Mouse (Mus musculus): ENCODE data around the gene Zfp687. TPM values are rescaled to one million over a fixed set of nuclear protein-coding genes. Genes with fewer than 3 reads are reported as not detected.

Zfp687 gene
- polyA plus RNA-seq, 1 experiment from 2014 or later: 28.1 TPM

DNA sequence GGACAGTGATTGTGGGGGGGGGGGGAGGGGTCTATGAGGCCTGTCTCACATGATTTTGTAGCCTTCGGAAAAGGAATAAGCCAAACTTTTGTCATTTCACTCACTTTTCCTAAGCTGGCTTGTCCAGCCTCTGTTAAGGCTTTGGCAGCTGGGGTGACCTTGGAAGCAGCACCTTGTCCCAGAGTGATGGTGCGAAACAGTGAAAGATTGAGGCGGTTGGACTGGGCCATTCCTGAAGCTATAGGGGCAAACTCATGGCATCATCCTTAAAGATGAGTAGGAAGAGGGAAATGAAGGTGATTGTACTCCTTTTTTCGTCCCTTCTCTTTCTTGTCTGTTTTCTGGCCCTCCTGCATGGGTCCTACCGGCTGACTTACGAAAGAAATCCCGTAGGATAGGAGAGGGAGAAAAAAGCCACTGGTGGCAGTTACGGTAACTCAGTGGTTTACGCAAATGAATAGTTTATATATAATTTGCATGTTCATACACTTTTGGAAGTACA, 41.2 kb downstream of the Zfp687 start:
- WGBS: 23% methylated on average over 9 of the region's 9 CpGs
- H3K27ac ChIP-seq: peak overlapping the region; percentile 96

DNA sequence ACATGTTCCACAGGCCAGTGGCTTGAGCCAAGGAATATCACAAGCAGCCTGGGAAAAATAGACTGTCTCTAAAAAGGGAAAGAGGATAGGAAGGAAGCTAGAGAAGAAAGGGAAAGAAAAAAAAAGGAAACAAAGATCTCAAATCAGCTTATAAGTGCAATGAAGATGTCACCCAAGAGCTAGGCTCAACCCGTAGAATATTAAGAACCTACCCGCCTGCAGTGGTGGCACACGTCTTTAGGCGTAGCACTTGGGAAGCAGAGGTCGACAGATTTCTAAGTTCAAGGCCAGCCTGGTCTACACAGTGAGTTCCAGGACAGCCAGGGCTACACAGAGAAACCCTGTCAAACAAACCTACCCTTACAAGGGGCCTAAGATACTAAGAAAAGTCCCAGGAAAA, 41.6 kb downstream of the Zfp687 start:
- H3K36me3 ChIP-seq: peaks cover 12% of the 10 kb centered on the region
- H3K4me1 ChIP-seq: peaks cover 12% of the 10 kb centered on the region
- H3K9me3 ChIP-seq: no peaks in the 10 kb centered on the region
- peak overlapping the region; percentile 95 for H3K4me3 ChIP-seq
- H3K27ac ChIP-seq: peak overlapping the region; percentile 96; the same call in 1 of the 2 replicates
- DNase-seq (ENCODE audit: low spot score): no peak
- no peaks in the 10 kb centered on the region for H3K27me3 ChIP-seq (ENCODE audit: insufficient read depth, poor library complexity, severe bottlenecking)
- 88% methylated on average over 5 of the region's 5 CpGs for WGBS

More for the DNA sequence above, 41.2 kb downstream of the Zfp687 start:
- H3K9me3 ChIP-seq: no peaks in the 10 kb centered on the region
- no peaks in the 10 kb centered on the region for H3K27me3 ChIP-seq (ENCODE audit: insufficient read depth, poor library complexity, severe bottlenecking)
- peaks cover 12% of the 10 kb centered on the region for H3K4me1 ChIP-seq
- peak overlapping the region; percentile 95 for H3K4me3 ChIP-seq
- peaks cover 12% of the 10 kb centered on the region for H3K36me3 ChIP-seq
- no peak for DNase-seq (ENCODE audit: low spot score)

DNA sequence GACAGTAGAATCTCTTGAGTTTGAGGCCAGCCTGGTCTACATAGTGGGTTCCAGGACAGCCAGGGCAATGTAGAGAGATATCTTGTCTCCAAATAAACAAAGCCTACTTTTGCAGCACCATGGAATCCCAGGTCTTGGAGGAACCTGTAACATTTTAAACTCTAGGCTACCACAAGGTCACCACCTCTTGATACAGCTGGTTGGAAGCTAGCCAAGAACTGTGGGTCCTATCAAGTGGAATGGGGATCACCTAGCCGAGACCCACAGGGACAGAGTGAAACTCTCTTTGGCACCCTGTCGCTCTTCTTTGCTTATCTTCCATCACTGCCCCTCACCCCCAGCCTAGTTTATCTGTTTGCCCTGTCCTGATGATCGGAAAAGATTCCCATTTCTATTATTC, 42.7 kb downstream of the Zfp687 start:
- 68% methylated on average over 3 of the region's 3 CpGs for WGBS
- H3K27ac ChIP-seq: no peak overlapping the region
- no peaks in the 10 kb centered on the region for H3K27me3 ChIP-seq (ENCODE audit: insufficient read depth, poor library complexity, severe bottlenecking)
- H3K36me3 ChIP-seq: peaks cover 7% of the 10 kb centered on the region
- no peak overlapping the region for H3K4me3 ChIP-seq
- peaks cover 12% of the 10 kb centered on the region for H3K4me1 ChIP-seq
- H3K9me3 ChIP-seq: no peaks in the 10 kb centered on the region
- no peak for DNase-seq (ENCODE audit: low spot score)

DNA sequence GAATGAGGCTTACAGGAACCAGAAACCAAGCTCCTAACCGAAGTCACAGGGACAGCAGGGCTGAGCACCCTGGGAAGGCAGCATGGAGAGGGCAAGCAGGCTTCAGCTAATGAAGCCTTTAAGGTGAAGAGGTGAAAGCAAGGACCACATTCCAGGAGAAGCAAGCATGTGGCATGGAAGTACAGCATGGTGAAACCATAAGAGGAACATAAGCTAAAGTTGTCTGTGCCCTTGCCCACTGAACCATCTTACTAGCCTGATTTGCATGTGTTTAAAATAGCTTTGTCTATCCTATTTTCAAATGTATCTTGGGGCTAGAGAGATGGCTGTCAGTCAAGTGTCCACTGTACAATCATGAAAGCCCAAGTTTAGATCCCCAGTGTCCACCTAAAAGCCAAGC, 49.4 kb downstream of the Zfp687 start:
- Histone ChIP-seq H3K4me1 (no peaks in the 10 kb centered on the region), H3K27ac (no peak overlapping the region), H3K9me3 (no peaks in the 10 kb centered on the region), H3K27me3 (ENCODE audit: insufficient read depth, poor library complexity, severe bottlenecking) (no peaks in the 10 kb centered on the region), H3K4me3 (no peak overlapping the region), H3K36me3 (no peaks in the 10 kb centered on the region)
- no peak for DNase-seq (ENCODE audit: low spot score)
- WGBS: 59% methylated on average over 1 of the region's 1 CpGs

DNA sequence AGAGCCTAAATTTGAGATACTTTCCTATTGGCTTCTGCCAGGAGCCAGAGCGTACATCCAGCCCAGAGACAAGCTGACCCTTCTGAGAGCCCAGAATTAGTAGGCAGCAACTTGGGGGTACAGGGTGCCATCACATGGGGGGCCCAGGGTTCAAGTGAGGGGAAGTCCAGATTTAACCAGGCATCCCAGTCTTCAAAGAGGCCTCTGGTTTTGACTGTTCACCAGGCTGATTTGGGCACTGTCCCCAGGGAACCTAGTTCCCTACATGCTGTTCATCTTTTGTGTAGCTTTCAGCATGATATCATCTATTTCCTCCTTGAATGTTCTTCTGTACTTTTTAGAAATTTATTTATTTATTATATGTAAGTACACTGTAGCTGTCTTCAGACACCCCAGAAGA, 50.3 kb downstream of the Zfp687 start:
- H3K9me3 ChIP-seq: no peaks in the 10 kb centered on the region
- no peak overlapping the region for H3K27ac ChIP-seq
- WGBS: 88% methylated on average over 1 of the region's 1 CpGs
- no peak overlapping the region for H3K4me3 ChIP-seq
- peaks cover under 1% of the 10 kb centered on the region for H3K4me1 ChIP-seq
- no peaks in the 10 kb centered on the region for H3K27me3 ChIP-seq (ENCODE audit: insufficient read depth, poor library complexity, severe bottlenecking)
- DNase-seq (ENCODE audit: low spot score): no peak
- no peaks in the 10 kb centered on the region for H3K36me3 ChIP-seq

DNA sequence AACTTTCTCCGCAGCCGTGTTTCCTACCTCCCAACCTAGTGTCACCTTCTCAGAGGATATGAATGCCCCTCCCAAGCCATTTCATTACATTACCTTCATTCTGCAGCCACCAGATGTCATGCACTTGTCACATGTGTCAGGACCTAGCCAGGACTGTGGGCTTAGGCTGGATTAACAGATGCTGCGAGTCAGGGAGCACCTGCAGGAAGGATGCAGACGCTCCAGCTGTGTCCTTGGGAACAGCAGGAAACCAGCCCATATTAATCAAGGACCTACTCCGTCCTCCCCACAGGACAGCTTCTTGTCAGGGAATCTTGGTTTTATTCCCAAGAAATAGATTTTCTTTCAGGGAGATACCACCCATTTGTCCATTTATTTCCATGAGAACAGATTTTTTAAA, 54.9 kb downstream of the Zfp687 start:
- peaks cover 36% of the 10 kb centered on the region for H3K36me3 ChIP-seq
- DNase-seq (ENCODE audit: low spot score): no peak
- H3K4me1 ChIP-seq: peaks cover 18% of the 10 kb centered on the region
- no peak overlapping the region for H3K27ac ChIP-seq
- no peaks in the 10 kb centered on the region for H3K27me3 ChIP-seq (ENCODE audit: insufficient read depth, poor library complexity, severe bottlenecking)
- no peak overlapping the region for H3K4me3 ChIP-seq
- no peaks in the 10 kb centered on the region for H3K9me3 ChIP-seq
- WGBS: 50% methylated on average over 5 of the region's 5 CpGs

DNA sequence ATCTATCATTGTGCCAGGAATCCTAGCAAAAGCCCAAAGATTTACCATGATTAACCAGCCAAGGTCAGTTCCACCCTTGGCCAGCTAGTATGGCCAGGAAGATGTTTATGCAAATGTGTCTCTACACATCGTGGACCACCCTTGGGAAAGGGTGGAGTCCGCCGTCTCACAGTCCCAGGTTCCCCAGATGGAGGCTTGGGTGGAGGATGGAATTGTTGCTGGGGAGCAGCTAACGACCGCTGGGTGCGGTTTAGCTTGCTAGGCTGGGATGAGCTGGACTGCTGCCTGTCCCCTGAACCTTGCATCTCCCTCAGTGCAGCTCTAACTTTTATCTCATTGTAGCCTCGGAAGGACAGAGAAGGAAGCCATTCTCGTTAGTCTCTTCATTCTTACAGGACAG, 55.4 kb downstream of the Zfp687 start:
- no peaks in the 10 kb centered on the region for H3K27me3 ChIP-seq (ENCODE audit: insufficient read depth, poor library complexity, severe bottlenecking)
- WGBS: 48% methylated on average over 8 of the region's 8 CpGs
- H3K9me3 ChIP-seq: no peaks in the 10 kb centered on the region
- no peak overlapping the region for H3K27ac ChIP-seq
- H3K4me1 ChIP-seq: peaks cover 22% of the 10 kb centered on the region
- no peak for DNase-seq (ENCODE audit: low spot score)
- peaks cover 38% of the 10 kb centered on the region for H3K36me3 ChIP-seq
- H3K4me3 ChIP-seq: no peak overlapping the region

DNA sequence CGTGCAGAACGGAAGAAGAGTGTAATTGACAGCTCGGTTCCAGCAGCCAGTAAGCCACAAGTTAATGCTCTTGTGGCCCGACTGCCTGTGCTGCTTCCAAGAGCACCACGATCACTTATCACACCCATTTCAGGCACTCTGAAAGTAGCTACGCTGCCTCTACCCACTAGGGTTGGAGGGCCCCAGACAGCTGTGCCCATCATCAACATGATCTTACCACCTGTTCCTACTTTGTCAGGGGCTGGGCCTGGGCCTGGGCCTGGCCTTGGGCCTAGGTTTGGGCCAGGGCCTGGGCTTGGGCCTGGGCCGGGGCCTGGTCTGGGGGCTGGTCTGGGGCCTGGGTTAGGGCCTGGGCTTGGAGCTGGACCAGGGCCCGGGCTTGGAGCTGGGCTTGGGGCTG, 57.0 kb downstream of the Zfp687 start:
- H3K4me1 ChIP-seq: peaks cover 24% of the 10 kb centered on the region
- peaks cover 38% of the 10 kb centered on the region for H3K36me3 ChIP-seq
- DNase-seq (ENCODE audit: low spot score): no peak
- H3K27ac ChIP-seq: peak overlapping the region; percentile 52; the same call in 1 of the 2 replicates
- 82% methylated on average over 8 of the region's 8 CpGs for WGBS
- H3K4me3 ChIP-seq: no peak overlapping the region
- no peaks in the 10 kb centered on the region for H3K27me3 ChIP-seq (ENCODE audit: insufficient read depth, poor library complexity, severe bottlenecking)
- no peaks in the 10 kb centered on the region for H3K9me3 ChIP-seq

Small RNA genes within 50 kb of the gene (microRNA-seq; reads per million reads assigned to microRNA genes)
- gene Mir7013: 0.76 reads per million

Other genes with a start within 250 kb of the Zfp687 start
- 3.4 and 8.0 TPM in 2 replicates for gene Cgn, start 229.0 kb downstream of the Zfp687 start, polyA plus RNA-seq (2016; fragmentation: Nextera tagmentation; extraction: Ambion mirVana)
- 11.8 and 13.2 TPM in 2 replicates for gene Pogz, start 177.9 kb downstream of the Zfp687 start, polyA plus RNA-seq (2016; fragmentation: Nextera tagmentation; extraction: Ambion mirVana)
- 305 and 348 TPM in 2 replicates for gene Psmb4, start 128.5 kb downstream of the Zfp687 start, polyA plus RNA-seq (2016; fragmentation: Nextera tagmentation; extraction: Ambion mirVana)
- 30.5 and 35.8 TPM in 2 replicates for gene Selenbp1, start 82.4 kb downstream of the Zfp687 start, polyA plus RNA-seq (2016; fragmentation: Nextera tagmentation; extraction: Ambion mirVana)
- gene Rfx5, start 61.4 kb downstream of the Zfp687 start, polyA plus RNA-seq (2016; fragmentation: Nextera tagmentation; extraction: Ambion mirVana): 7.3 and 7.8 TPM in 2 replicates
- 8.4 and 17.3 TPM in 2 replicates for gene Pi4kb, start 40.7 kb downstream of the Zfp687 start, polyA plus RNA-seq (2016; fragmentation: Nextera tagmentation; extraction: Ambion mirVana)
- gene Psmd4, start 27.2 kb upstream of the Zfp687 start, polyA plus RNA-seq (2016; fragmentation: Nextera tagmentation; extraction: Ambion mirVana): 282 and 332 TPM in 2 replicates
- gene Pip5k1a, start 91.5 kb upstream of the Zfp687 start, polyA plus RNA-seq (2016; fragmentation: Nextera tagmentation; extraction: Ambion mirVana): 18.3 and 18.8 TPM in 2 replicates
- 124 and 172 TPM in 2 replicates for gene Vps72, start 95.6 kb upstream of the Zfp687 start, polyA plus RNA-seq (2016; fragmentation: Nextera tagmentation; extraction: Ambion mirVana)
- 0.70 and 0.90 TPM in 2 replicates for gene Tmod4, start 109.0 kb upstream of the Zfp687 start, polyA plus RNA-seq (2016; fragmentation: Nextera tagmentation; extraction: Ambion mirVana)
- gene Scnm1, start 118.6 kb upstream of the Zfp687 start, polyA plus RNA-seq (2016; fragmentation: Nextera tagmentation; extraction: Ambion mirVana): 55.3 and 60.9 TPM in 2 replicates
- gene Lysmd1, start 118.6 kb upstream of the Zfp687 start, polyA plus RNA-seq (2016; fragmentation: Nextera tagmentation; extraction: Ambion mirVana): 8.7 and 10.1 TPM in 2 replicates
- gene Tnfaip8l2, start 126.9 kb upstream of the Zfp687 start, polyA plus RNA-seq (2016; fragmentation: Nextera tagmentation; extraction: Ambion mirVana): 0.21 and 1.2 TPM in 2 replicates
- 1.9 and 4.1 TPM in 2 replicates for gene Sema6c, start 145.0 kb upstream of the Zfp687 start, polyA plus RNA-seq (2016; fragmentation: Nextera tagmentation; extraction: Ambion mirVana)
- 8.7 and 8.8 TPM in 2 replicates for gene Gabpb2, start 202.5 kb upstream of the Zfp687 start, polyA plus RNA-seq (2016; fragmentation: Nextera tagmentation; extraction: Ambion mirVana)
- gene Cdc42se1, start 213.3 kb upstream of the Zfp687 start, polyA plus RNA-seq (2016; fragmentation: Nextera tagmentation; extraction: Ambion mirVana): 59.8 and 74.9 TPM in 2 replicates
- 10.7 and 11.1 TPM in 2 replicates for gene Mllt11, start 216.7 kb upstream of the Zfp687 start, polyA plus RNA-seq (2016; fragmentation: Nextera tagmentation; extraction: Ambion mirVana)
- 0.69 and 0.97 TPM in 2 replicates for gene Gm128, start 226.2 kb upstream of the Zfp687 start, polyA plus RNA-seq (2016; fragmentation: Nextera tagmentation; extraction: Ambion mirVana)
- 0.22 and 0.43 TPM in 2 replicates for gene Bnipl, start 235.7 kb upstream of the Zfp687 start, polyA plus RNA-seq (2016; fragmentation: Nextera tagmentation; extraction: Ambion mirVana)

Measured in heart, embryonic 10.5 days (tissue).